Mouse (Mus musculus) MEL (cell line): ENCODE results near the gene Sorbs2. TPM values are rescaled to one million over a fixed set of nuclear protein-coding genes. Genes with fewer than 3 reads are reported as not detected.

Source experiments
- DNase-seq: peaks from one replicate; pipeline ENCODE4 v3.0.0; 2011; ENCODE audit warnings: low read depth, low spot score
- H3K27ac ChIP-seq: 2 replicates; pipeline ENCODE4 v1.5.1; 2012; ENCODE audit warnings: low read depth, mild to moderate bottlenecking, control low read depth, low read length, moderate library complexity; ENCODE audit not compliant: control insufficient read depth
- H3K27me3 ChIP-seq, 2 experiments: fragments of 150-350 bp in 1 of 2; sonication (generic) in 1 of 2; 2 replicates each; pipeline ENCODE4 v1.6.1; 2012; ENCODE audit warnings: low read length in 2 of 2, mild to moderate bottlenecking in 2 of 2, improper control_type of control experiment in 1 of 2, moderate library complexity in 1 of 2; ENCODE audit not compliant: insufficient read depth in 2 of 2, control insufficient read depth in 1 of 2
- H3K36me3 ChIP-seq, 2 experiments: 2 replicates each; pipeline ENCODE4 v1.6.1; 2012 to 2014; ENCODE audit warnings: low read length in 2 of 2, improper control_type of control experiment in 1 of 2, inconsistent platforms in 1 of 2, mild to moderate bottlenecking in 1 of 2; ENCODE audit not compliant: insufficient read depth in 2 of 2, control insufficient read depth in 1 of 2
- H3K4me1 ChIP-seq, 2 experiments: fragments of 150-350 bp in 1 of 2; sonication (generic) in 1 of 2; 2 replicates each; pipeline ENCODE4 v1.6.1; 2012; ENCODE audit warnings: low read length in 2 of 2, improper control_type of control experiment in 1 of 2, mild to moderate bottlenecking in 1 of 2; ENCODE audit not compliant: insufficient read depth in 2 of 2, control insufficient read depth in 1 of 2
- H3K4me3 ChIP-seq, 2 experiments: fragments of 150-350 bp in 1 of 2; sonication (generic) in 1 of 2; 2 replicates each; pipeline ENCODE4 v1.5.1; 2012; ENCODE audit warnings: low read depth in 2 of 2, low read length in 2 of 2, mild to moderate bottlenecking in 2 of 2, moderate library complexity in 2 of 2, control low read depth in 1 of 2, improper control_type of control experiment in 1 of 2; ENCODE audit not compliant: control insufficient read depth in 1 of 2, insufficient read depth in 1 of 2
- H3K79me2 ChIP-seq: 2 replicates; pipeline ENCODE4 v1.6.1; 2012; ENCODE audit warnings: mild to moderate bottlenecking, low read length, moderate library complexity; ENCODE audit not compliant: control insufficient read depth, poor library complexity, insufficient read depth
- H3K9ac ChIP-seq: 2 replicates; pipeline ENCODE4 v1.6.1; 2012; ENCODE audit warnings: low read depth, mild to moderate bottlenecking, control low read depth, low read length, moderate library complexity; ENCODE audit not compliant: control insufficient read depth, poor library complexity, severe bottlenecking
- H3K9me3 ChIP-seq: fragments of 150-350 bp; sonication (generic); replicated peaks from 2 replicates; pipeline ENCODE4 v1.6.1; 2012; ENCODE audit warnings: mild to moderate bottlenecking, low read length, improper control_type of control experiment, moderate library complexity; ENCODE audit not compliant: insufficient read depth
- BHLHE40 ChIP-seq: IDR thresholded peaks from 2 replicates; pipeline ENCODE4 v1.6.1; 2012; ENCODE audit warnings: low read depth, mild to moderate bottlenecking, inconsistent platforms, low read length, improper control_type of control experiment, borderline replicate concordance
- CHD1 ChIP-seq: IDR thresholded peaks from 2 replicates; pipeline ENCODE4 v1.6.1; 2012; ENCODE audit warnings: low read depth, mild to moderate bottlenecking, inconsistent platforms, low read length, improper control_type of control experiment
- E2F4 ChIP-seq: IDR thresholded peaks from 2 replicates; pipeline ENCODE4 v1.6.1; 2011; ENCODE audit warnings: low read depth, low read length, improper control_type of control experiment, borderline replicate concordance
- ELF1 ChIP-seq: IDR thresholded peaks from 2 replicates; pipeline ENCODE4 v1.6.1; 2014; ENCODE audit warnings: low read depth, mild to moderate bottlenecking, inconsistent platforms, low read length, improper control_type of control experiment, moderate library complexity
- ETS1 ChIP-seq: IDR thresholded peaks from 2 replicates; pipeline ENCODE4 v1.6.1; 2012; ENCODE audit warnings: low read depth, mild to moderate bottlenecking, inconsistent platforms, low read length, improper control_type of control experiment, moderate library complexity
- GABPA ChIP-seq: IDR thresholded peaks from 2 replicates; pipeline ENCODE4 v1.6.1; 2012; ENCODE audit warnings: low read depth, mild to moderate bottlenecking, inconsistent platforms, low read length, improper control_type of control experiment, moderate library complexity
- GATA1 ChIP-seq: IDR thresholded peaks from 2 replicates; pipeline ENCODE4 v1.6.1; 2011; ENCODE audit warnings: low read depth, low read length, improper control_type of control experiment
- KAT2A ChIP-seq: conservative IDR thresholded peaks from 2 replicates; pipeline ENCODE4 v1.6.1; 2012; ENCODE audit warnings: low read depth, low read length, improper control_type of control experiment, inconsistent platforms
- MAFK ChIP-seq: IDR thresholded peaks from 2 replicates; pipeline ENCODE4 v1.6.1; 2011; ENCODE audit warnings: low read depth, mild to moderate bottlenecking, low read length, improper control_type of control experiment, borderline replicate concordance
- MEF2A ChIP-seq: IDR thresholded peaks from 2 replicates; pipeline ENCODE4 v1.6.1; 2014; ENCODE audit warnings: low read depth, mild to moderate bottlenecking, inconsistent platforms, low read length, improper control_type of control experiment; ENCODE audit not compliant: poor library complexity, insufficient replicate concordance, severe bottlenecking; ENCODE audit errors: extremely low read depth
- MYB ChIP-seq: IDR thresholded peaks from 2 replicates; pipeline ENCODE4 v1.6.1; 2011; ENCODE audit warnings: mild to moderate bottlenecking, low read depth, low read length, improper control_type of control experiment
- MYC ChIP-seq: IDR thresholded peaks from 2 replicates; pipeline ENCODE4 v1.6.1; 2011; ENCODE audit warnings: low read depth, mild to moderate bottlenecking, low read length, improper control_type of control experiment, moderate library complexity
- NELFE ChIP-seq: IDR thresholded peaks from 2 replicates; pipeline ENCODE4 v1.6.1; 2011; ENCODE audit warnings: low read depth, low read length, improper control_type of control experiment
- POLR2AphosphoS2 ChIP-seq: IDR thresholded peaks from 2 replicates; pipeline ENCODE4 v1.6.1; 2011; ENCODE audit warnings: low read length, improper control_type of control experiment
- POLR2AphosphoS5 ChIP-seq: IDR thresholded peaks from 2 replicates; pipeline ENCODE4 v1.6.1; 2012; ENCODE audit warnings: low read depth, borderline replicate concordance, mild to moderate bottlenecking, inconsistent platforms, low read length, moderate library complexity, mixed read lengths
- SMC3 ChIP-seq: IDR thresholded peaks from 2 replicates; pipeline ENCODE4 v1.6.1; 2011; ENCODE audit warnings: low read depth, low read length, improper control_type of control experiment
- TAL1 ChIP-seq: IDR thresholded peaks from 2 replicates; pipeline ENCODE4 v1.6.1; 2012; ENCODE audit warnings: mild to moderate bottlenecking, inconsistent platforms, low read length, moderate library complexity, mixed read lengths
- TBP ChIP-seq: IDR thresholded peaks from 2 replicates; pipeline ENCODE4 v1.8.0; 2011; ENCODE audit warnings: low read depth, low read length, improper control_type of control experiment
- UBTF ChIP-seq: IDR thresholded peaks from 2 replicates; pipeline ENCODE4 v1.6.1; 2012; ENCODE audit warnings: low read depth, mild to moderate bottlenecking, inconsistent platforms, low read length, improper control_type of control experiment, moderate library complexity, borderline replicate concordance; ENCODE audit not compliant: insufficient read depth
- ZMIZ1 ChIP-seq: IDR thresholded peaks from 2 replicates; pipeline ENCODE4 v1.6.1; 2012; ENCODE audit warnings: low read depth, mild to moderate bottlenecking, inconsistent platforms, low read length, improper control_type of control experiment, moderate library complexity
- ZNF384 ChIP-seq: IDR thresholded peaks from 2 replicates; pipeline ENCODE4 v1.6.1; 2012; ENCODE audit warnings: low read depth, mild to moderate bottlenecking, inconsistent platforms, low read length, improper control_type of control experiment
- polyA plus RNA-seq, 2 experiments: library from polyadenylated mRNA; stranded (reverse) in 1 of 2; unstranded in 1 of 2; fragments of >175 nt in 1 of 2; fragments of >200 nt in 1 of 2; gene quantifications; 2 replicates each; pipeline versions ENCODE4 v1.2.1 to v1.2.4; 2012; ENCODE audit warnings: low replicate concordance in 2 of 2, low read depth in 1 of 2; ENCODE audit not compliant: insufficient read length in 2 of 2, insufficient read depth in 1 of 2, missing spikeins in 1 of 2
- total RNA-seq: library from RNA; depleted of rRNA; stranded (reverse); fragments of 300-350 nt; gene quantifications from 2 replicates; pipeline ENCODE4 v1.2.3, GENCODE M21; 2012

Gene Sorbs2
- total and polyA plus RNA-seq, 3 experiments: not detected

DNA sequence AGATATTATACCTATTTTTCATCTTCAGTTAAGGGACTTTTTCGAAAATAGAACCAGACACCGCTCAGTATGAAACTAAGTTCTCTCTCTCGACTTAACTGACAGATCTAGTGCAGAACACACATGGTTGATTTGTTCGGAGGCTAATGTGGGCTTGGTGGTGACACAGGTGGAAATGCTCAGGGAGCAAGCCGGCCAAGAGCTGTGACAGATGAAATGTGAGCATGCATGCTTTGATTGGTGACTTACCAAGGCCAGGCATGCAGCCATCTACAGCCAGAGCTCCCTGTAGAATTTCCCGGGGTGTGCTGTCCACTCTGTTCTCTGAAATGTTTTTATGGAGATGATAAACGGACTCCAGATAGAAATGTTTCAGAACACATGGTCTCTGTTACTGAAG, 364.5 kb downstream of the Sorbs2 start:
- Histone ChIP-seq H3K27ac (no peak overlapping the region), H3K9me3 (no peaks in the 10 kb centered on the region), H3K36me3 (no peaks in the 10 kb centered on the region), H3K79me2 (no peaks in the 10 kb centered on the region), H3K4me3 (no peak overlapping the region), H3K4me1 (no peaks in the 10 kb centered on the region), H3K9ac (no peak overlapping the region), H3K27me3 (no peaks in the 10 kb centered on the region)
- TF ChIP-seq TAL1 (no peak), MYC (no peak), TBP (no peak), SMC3 (no peak), GABPA (no peak), ZNF384 (no peak), GATA1 (no peak), CHD1 (no peak)
- no peak for DNase-seq

DNA sequence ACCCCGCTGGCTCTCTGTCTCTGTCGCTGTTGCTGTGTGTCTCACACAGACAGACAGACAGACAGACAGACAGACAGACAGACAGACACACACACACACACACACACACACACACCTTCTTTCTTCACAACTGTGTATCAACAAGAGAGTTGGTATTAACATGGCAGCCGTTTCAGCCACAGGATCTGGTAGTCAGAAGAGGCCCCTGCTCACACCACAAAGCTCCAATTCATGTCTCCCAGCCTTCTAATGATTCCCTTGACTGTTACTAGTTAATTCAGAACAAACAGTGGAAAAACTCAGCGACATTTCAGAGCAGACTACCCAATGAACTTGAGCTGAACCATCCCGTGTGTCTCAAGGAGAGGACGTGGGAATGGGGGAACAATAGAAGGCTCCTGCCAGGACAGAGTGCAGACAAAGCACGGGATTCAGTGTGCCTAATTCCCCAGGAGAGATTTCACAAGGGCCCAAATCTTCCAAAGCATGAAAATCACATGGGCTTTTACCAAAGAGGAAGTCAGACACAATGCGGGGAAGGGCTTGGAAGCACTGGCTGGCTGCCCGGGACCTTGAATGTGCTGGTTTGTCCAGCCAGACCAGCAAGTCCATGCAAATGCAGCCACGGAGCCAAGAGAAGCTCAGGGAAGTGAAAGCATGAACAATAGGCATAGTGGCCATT, 367.5 kb downstream of the Sorbs2 start:
- DNase-seq: no peak
- Histone ChIP-seq H3K27ac (no peak overlapping the region), H3K4me3 (no peak overlapping the region), H3K27me3 (no peaks in the 10 kb centered on the region), H3K9me3 (no peaks in the 10 kb centered on the region), H3K9ac (no peak overlapping the region), H3K4me1 (no peaks in the 10 kb centered on the region), H3K36me3 (no peaks in the 10 kb centered on the region), H3K79me2 (no peaks in the 10 kb centered on the region)
- no peak for TF ChIP-seq MEF2A
- no peak for TF ChIP-seq POLR2AphosphoS2
- TF ChIP-seq KAT2A: no peak
- TF ChIP-seq MYC: no peak
- no peak for TF ChIP-seq MYB
- TF ChIP-seq ETS1: no peak
- TF ChIP-seq E2F4: no peak
- no peak for TF ChIP-seq NELFE
- no peak for TF ChIP-seq CHD1
- TF ChIP-seq BHLHE40: no peak
- no peak for TF ChIP-seq POLR2AphosphoS5
- TF ChIP-seq TBP: no peak
- TF ChIP-seq ELF1: no peak
- TF ChIP-seq ZMIZ1: no peak
- TF ChIP-seq MAFK: no peak
- no peak for TF ChIP-seq UBTF
- TF ChIP-seq, all 39 proteins: peak for 0
